Mouse (Mus musculus) midbrain, embryonic 13.5 days (tissue): ENCODE results near the gene Osbpl3. TPM values are rescaled to one million over a fixed set of nuclear protein-coding genes. Genes with fewer than 3 reads are reported as not detected.

Experiments
- ATAC-seq: fragments of 200-750 bp; cut with Nextera tagmentation; 2 replicates; pipeline ENCODE4 v1.8.0; 2017; ENCODE audit warnings: mild to moderate bottlenecking, moderate TSS enrichment, moderate library complexity
- H3K27ac ChIP-seq: fragments of 300-500 bp; sonication (generic); 2 replicates; pipeline ENCODE4 v1.5.1; 2015; ENCODE audit warnings: inconsistent platforms, mild to moderate bottlenecking, moderate library complexity
- H3K27me3 ChIP-seq: fragments of 300-500 bp; sonication (generic); 2 replicates; pipeline ENCODE4 v1.6.1; 2015; ENCODE audit warnings: mild to moderate bottlenecking, inconsistent platforms
- H3K36me3 ChIP-seq: fragments of 300-500 bp; sonication (generic); 2 replicates; pipeline ENCODE4 v1.6.1; 2015; ENCODE audit warnings: mild to moderate bottlenecking, inconsistent platforms
- H3K4me1 ChIP-seq: fragments of 300-500 bp; sonication (generic); replicated peaks from 2 replicates; pipeline ENCODE4 v1.6.1; 2015; ENCODE audit warnings: inconsistent platforms
- H3K4me2 ChIP-seq: fragments of 300-500 bp; sonication (generic); replicated peaks from 2 replicates; pipeline ENCODE4 v1.6.1; 2015; ENCODE audit warnings: moderate library complexity, mild to moderate bottlenecking, inconsistent platforms
- H3K4me3 ChIP-seq: fragments of 300-500 bp; sonication (generic); replicated peaks from 2 replicates; pipeline ENCODE4 v1.5.1; 2015; ENCODE audit warnings: mild to moderate bottlenecking, inconsistent platforms
- H3K9ac ChIP-seq: fragments of 300-500 bp; sonication (generic); replicated peaks from 2 replicates; pipeline ENCODE4 v1.6.1; 2015; ENCODE audit warnings: mild to moderate bottlenecking, inconsistent platforms
- H3K9me3 ChIP-seq: fragments of 300-500 bp; sonication (generic); 2 replicates; pipeline ENCODE4 v1.6.1; 2016; ENCODE audit warnings: mild to moderate bottlenecking, inconsistent platforms
- WGBS: fragments of 180-500 bp; shearing (Covaris S2); methylation state at CpG from one replicate; pipeline ENCODE4 v1.1.7; 2015; 5-methylcytosine and 5-hydroxymethylcytosine counted together
- polyA plus RNA-seq: library from polyadenylated mRNA; unstranded; fragments of >200 nt; fragmentation: Nextera tagmentation; extraction: Ambion mirVana; gene quantifications from 2 replicates; pipeline ENCODE4 v1.2.1, GENCODE M21; 2015

Osbpl3 gene
- polyA plus RNA-seq, 1 experiment from 2014 or later: 6.7 TPM

DNA sequence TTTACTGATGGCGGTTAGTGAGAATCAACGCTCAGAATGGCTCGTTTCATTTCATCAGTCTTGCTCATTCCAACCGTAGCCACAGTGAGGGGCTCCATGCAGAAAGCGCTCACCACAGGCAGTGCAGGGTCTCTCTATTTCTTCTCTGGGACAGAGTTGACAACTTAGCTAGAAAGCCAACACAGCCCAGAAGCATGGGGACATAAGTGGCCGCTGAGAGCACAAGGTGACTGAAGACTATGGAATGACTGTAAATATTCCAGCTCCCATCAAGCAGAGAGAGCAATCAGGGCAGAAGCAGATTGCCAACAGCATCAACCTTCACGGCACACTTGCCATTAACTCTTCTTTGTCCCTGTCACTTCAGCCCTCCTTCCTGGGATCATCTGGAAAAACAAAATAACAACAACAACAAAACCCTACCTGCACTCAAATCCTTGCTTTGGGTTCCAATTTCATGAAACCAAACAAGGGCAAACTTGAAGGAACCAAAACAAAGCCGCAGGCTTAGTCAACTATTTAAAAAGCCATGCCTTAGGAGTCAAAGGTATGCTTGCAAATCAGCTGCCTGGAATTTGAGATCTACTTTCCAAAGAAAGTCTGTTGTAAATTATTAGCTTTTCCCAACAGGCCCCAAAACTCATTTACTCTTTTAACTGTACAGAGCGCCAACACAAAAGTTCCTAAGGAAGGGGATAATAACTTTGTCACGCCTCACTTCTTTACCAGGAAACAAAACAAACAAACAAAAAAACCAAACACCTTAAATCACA is 36.3 kb downstream of the Osbpl3 start:
- H3K9ac ChIP-seq: no peak overlapping the region
- WGBS: 92% methylated on average over 10 of the region's 10 CpGs
- no peak overlapping the region for H3K4me3 ChIP-seq
- 0 out of 2 replicates have a peak, but pooled peaks cover 4% of the 10 kb centered on the region for H3K4me1 ChIP-seq
- no peak overlapping the region for H3K27ac ChIP-seq
- H3K4me2 ChIP-seq: no peak overlapping the region
- no peak for ATAC-seq
- H3K9me3 ChIP-seq: no peaks in the 10 kb centered on the region
- no peaks in the 10 kb centered on the region for H3K27me3 ChIP-seq
- H3K36me3 ChIP-seq: no peaks in the 10 kb centered on the region

DNA sequence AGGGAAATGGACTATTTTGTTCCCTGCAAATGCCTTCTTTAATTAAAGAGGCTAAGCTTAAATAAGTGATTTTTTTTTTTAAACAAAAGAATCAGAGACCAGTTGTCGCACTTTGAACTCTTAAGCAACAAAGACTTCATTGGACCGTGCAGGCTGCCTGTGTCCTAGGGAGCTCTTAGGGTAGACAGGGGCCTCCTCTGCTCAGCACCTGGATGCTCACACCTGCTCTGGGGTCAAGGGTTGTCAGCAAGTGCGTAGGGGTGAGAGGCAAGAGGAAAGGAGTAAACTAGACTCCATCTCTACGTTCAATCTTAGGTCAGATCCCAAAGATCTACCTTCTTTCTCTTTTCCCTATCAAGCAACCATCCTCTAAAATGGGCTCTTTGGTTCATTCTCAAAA is 37.0 kb downstream of the Osbpl3 start:
- H3K27me3 ChIP-seq: no peaks in the 10 kb centered on the region
- H3K36me3 ChIP-seq: no peaks in the 10 kb centered on the region
- no peak overlapping the region for H3K4me3 ChIP-seq
- ATAC-seq: no peak
- no peaks in the 10 kb centered on the region for H3K9me3 ChIP-seq
- WGBS: 78% methylated on average over 4 of the region's 4 CpGs
- H3K4me2 ChIP-seq: no peak overlapping the region
- no peak overlapping the region for H3K9ac ChIP-seq
- no peak overlapping the region for H3K27ac ChIP-seq
- H3K4me1 ChIP-seq: peaks cover 9% of the 10 kb centered on the region

DNA sequence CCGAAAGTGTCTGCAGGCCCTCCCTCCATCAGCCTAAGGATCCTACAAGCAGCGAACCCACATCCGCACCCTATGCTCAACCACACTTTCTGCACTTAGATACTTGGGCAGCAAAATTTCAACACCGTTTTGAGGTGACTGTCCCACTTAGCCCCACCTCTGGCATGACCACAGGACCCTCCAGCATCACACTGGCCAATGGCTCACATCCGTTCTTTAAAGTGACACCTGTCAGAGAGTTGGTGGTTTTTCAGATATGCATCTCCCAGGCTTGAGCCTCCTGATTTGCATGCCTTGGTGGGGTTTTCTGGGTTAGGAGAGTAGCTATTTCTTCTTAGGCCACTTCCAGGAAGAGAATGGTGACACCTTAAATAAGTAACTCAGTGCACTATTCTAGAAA is 39.1 kb downstream of the Osbpl3 start:
- no peak overlapping the region for H3K9ac ChIP-seq
- H3K4me1 ChIP-seq: peaks cover 18% of the 10 kb centered on the region
- H3K27ac ChIP-seq: no peak overlapping the region
- H3K4me3 ChIP-seq: no peak overlapping the region
- no peak for ATAC-seq
- no peaks in the 10 kb centered on the region for H3K27me3 ChIP-seq
- no peaks in the 10 kb centered on the region for H3K9me3 ChIP-seq
- H3K4me2 ChIP-seq: no peak overlapping the region
- WGBS: 93% methylated on average over 5 of the region's 5 CpGs
- no peaks in the 10 kb centered on the region for H3K36me3 ChIP-seq

DNA sequence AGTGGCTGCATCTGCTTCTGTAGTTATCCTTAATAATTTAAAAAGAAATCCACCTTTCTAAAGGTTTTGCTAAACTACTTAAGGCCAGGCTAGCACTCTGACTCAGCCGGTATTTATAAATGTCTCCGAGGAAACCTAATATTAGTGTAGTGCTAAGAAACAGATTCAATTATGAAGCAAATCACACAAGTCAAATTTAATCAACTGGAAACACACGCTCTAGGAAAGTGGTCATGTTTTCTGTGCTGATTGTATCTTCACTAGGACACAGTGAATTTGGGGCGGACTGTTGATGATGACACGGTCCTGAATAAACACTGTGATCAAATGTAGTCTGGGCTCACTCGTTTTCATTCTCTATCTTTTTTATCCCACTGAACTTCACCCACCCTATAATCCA is 40.6 kb downstream of the Osbpl3 start:
- H3K4me2 ChIP-seq: no peak overlapping the region
- no peak overlapping the region for H3K9ac ChIP-seq
- H3K4me1 ChIP-seq: peaks cover 24% of the 10 kb centered on the region
- ATAC-seq: no peak
- H3K4me3 ChIP-seq: no peak overlapping the region
- H3K36me3 ChIP-seq: no peaks in the 10 kb centered on the region
- H3K27me3 ChIP-seq: no peaks in the 10 kb centered on the region
- 78% methylated on average over 6 of the region's 6 CpGs for WGBS
- H3K27ac ChIP-seq: no peak overlapping the region
- H3K9me3 ChIP-seq: no peaks in the 10 kb centered on the region

DNA sequence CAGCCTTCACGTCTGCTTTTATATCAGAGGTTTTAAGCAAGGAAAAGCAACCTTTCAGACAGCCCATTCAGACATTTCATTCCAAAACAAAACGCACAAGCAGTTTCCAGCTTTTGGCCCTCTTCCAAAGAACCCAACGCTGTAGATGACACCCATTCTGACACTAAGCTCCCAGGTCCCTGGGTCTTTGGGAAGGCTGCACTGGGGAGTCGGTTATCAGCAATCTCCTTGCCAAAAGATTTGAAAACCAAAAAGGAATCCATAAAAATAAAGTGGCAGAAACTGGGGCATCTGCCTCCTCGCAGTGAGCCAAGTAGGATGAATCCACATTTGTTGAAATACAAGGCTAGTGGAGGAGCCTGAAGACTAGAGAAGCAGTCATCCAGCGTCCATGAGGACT is 41.5 kb downstream of the Osbpl3 start:
- Histone ChIP-seq H3K4me1 (peaks cover 24% of the 10 kb centered on the region), H3K4me3 (no peak overlapping the region), H3K27me3 (no peaks in the 10 kb centered on the region), H3K27ac (no peak overlapping the region), H3K9ac (no peak overlapping the region), H3K36me3 (no peaks in the 10 kb centered on the region), H3K9me3 (no peaks in the 10 kb centered on the region), H3K4me2 (no peak overlapping the region)
- WGBS: 69% methylated on average over 6 of the region's 6 CpGs
- no peak for ATAC-seq

DNA sequence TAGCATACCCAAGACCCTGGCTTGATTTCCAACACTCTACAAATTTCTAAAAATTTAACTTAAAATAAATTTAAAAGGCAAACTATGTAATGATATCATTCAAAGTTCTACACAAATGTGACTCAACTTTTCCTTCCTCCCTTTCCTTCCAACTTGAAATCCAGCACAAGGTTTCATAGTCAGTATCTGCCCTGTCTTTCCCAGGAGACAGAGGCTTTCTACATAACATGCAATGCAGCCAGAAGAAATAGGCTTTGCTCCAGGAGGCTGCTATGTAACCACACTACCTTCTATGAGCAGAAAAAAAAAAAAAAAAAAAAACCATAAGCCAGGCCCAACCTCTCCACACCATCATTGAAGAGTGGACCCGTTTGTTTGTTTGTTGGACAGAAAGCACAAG is 42.6 kb downstream of the Osbpl3 start:
- peaks cover 24% of the 10 kb centered on the region for H3K4me1 ChIP-seq
- H3K4me2 ChIP-seq: no peak overlapping the region
- 96% methylated on average over 1 of the region's 1 CpGs for WGBS
- no peaks in the 10 kb centered on the region for H3K9me3 ChIP-seq
- no peak for ATAC-seq
- no peak overlapping the region for H3K4me3 ChIP-seq
- no peak overlapping the region for H3K27ac ChIP-seq
- no peak overlapping the region for H3K9ac ChIP-seq
- no peaks in the 10 kb centered on the region for H3K27me3 ChIP-seq
- H3K36me3 ChIP-seq: no peaks in the 10 kb centered on the region

DNA sequence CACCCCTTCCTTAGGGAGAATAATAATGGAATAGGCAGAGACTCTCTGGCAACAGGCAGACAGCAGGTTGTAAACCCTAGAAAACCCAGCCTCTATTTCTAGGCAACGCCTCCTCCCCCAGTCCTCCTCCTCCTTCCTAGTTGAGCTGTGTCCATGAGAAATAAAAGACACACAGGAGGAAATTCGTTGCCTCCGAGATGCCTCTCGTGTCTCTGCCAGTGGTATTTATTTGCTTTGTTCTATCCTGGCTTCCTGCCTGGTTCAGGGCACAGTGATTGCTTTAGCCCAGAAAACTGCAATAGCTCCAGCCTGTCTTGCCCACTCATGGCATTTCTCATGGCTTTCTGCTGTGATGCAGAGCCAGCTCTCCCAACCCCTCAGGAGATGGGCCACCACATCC is 43.8 kb downstream of the Osbpl3 start:
- WGBS: 33% methylated on average over 4 of the region's 4 CpGs
- Histone ChIP-seq H3K9ac (no peak overlapping the region), H3K4me1 (peaks cover 24% of the 10 kb centered on the region), H3K4me2 (no peak overlapping the region), H3K27ac (no peak overlapping the region), H3K4me3 (no peak overlapping the region), H3K36me3 (no peaks in the 10 kb centered on the region), H3K27me3 (no peaks in the 10 kb centered on the region), H3K9me3 (no peaks in the 10 kb centered on the region)
- peak; percentile 50 for ATAC-seq

DNA sequence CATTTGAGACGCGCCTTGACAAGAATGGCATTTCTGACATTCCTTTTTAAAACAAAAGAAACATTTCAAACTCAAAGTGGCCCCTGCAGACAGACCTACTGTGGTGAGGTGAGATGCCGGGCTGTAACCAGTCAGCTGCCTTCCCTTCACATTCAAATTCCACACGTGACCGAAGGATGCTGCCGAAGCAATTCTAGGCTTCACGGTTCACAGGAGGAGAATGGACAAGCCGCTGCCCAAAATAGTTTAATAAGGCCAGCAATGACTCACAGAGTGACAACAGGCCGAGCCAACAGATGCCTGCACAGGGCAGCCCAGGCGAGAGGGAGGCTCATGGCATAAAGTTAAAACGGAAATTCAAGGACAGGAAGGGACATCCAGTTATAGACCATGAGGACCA is 51.3 kb downstream of the Osbpl3 start:
- 65% methylated on average over 11 of the region's 11 CpGs for WGBS
- no peak for ATAC-seq
- Histone ChIP-seq H3K4me2 (no peak overlapping the region), H3K4me1 (no peaks in the 10 kb centered on the region), H3K27me3 (no peaks in the 10 kb centered on the region), H3K36me3 (no peaks in the 10 kb centered on the region), H3K4me3 (no peak overlapping the region), H3K27ac (no peak overlapping the region), H3K9ac (no peak overlapping the region), H3K9me3 (no peaks in the 10 kb centered on the region)

DNA sequence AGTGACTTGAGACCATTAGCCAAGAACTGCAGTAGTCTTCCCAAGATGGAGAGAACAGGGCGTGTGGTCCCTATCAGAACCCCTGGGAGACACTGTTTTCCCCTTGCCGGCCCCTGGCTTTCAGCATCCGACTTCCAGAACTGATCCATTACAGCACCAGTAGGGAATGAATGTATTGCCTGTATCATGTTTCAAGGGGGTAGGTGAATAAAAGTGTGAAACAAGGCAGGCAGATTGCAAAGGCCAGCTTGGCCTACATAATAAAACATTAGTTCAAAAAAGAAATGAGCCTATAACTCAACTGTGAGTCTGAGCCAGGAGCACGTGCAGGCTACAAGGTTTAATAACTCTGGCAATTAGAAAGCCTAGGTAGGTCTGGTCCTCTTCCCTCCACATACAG is 52.5 kb downstream of the Osbpl3 start:
- no peak overlapping the region for H3K9ac ChIP-seq
- H3K27ac ChIP-seq: no peak overlapping the region
- H3K4me2 ChIP-seq: no peak overlapping the region
- no peak for ATAC-seq
- 91% methylated on average over 4 of the region's 4 CpGs for WGBS
- H3K27me3 ChIP-seq: no peaks in the 10 kb centered on the region
- H3K4me3 ChIP-seq: no peak overlapping the region
- no peaks in the 10 kb centered on the region for H3K9me3 ChIP-seq
- H3K4me1 ChIP-seq: no peaks in the 10 kb centered on the region
- no peaks in the 10 kb centered on the region for H3K36me3 ChIP-seq

DNA sequence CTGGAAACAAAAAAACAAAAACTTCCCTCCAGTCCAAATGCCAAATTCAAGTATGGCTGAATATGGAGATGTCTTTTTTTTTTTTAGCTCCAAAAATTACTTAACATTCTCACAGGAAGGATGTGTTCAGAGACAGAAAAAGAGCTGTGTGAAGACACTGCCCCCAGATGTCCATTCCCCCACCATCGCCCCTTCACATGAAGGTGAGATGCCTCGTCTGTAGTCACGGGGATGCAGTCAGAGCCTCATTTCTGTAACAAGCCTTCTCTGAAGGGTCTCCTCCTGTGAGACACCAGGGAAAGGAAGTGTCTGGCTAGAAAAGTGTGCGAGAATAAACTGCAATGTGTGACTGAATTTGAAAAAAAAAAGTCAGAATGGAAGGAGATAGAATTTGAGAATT is 53.1 kb downstream of the Osbpl3 start:
- H3K9me3 ChIP-seq: no peaks in the 10 kb centered on the region
- no peak overlapping the region for H3K4me2 ChIP-seq
- H3K36me3 ChIP-seq: no peaks in the 10 kb centered on the region
- ATAC-seq: no peak
- no peaks in the 10 kb centered on the region for H3K4me1 ChIP-seq
- no peaks in the 10 kb centered on the region for H3K27me3 ChIP-seq
- no peak overlapping the region for H3K9ac ChIP-seq
- no peak overlapping the region for H3K4me3 ChIP-seq
- WGBS: 95% methylated on average over 4 of the region's 4 CpGs
- no peak overlapping the region for H3K27ac ChIP-seq

DNA sequence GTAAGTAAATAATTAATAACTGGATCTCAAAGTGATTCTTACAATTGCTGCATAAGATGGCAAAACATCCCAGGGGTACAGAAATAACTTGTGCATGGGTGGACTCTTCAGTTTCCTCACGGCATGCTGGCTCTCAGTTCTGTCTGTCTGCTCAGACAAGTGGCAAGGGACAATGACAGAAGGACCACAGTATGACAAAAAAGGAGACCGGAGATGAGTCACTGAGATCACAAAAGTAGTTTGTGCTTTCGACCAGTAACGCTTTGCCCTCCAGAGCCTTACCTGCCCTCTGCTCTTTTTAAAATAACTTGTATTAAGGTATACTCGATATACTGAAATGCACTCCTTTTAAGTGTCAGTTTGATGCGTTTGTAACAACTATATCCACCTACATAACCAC is 55.8 kb downstream of the Osbpl3 start:
- 86% methylated on average over 6 of the region's 6 CpGs for WGBS

DNA sequence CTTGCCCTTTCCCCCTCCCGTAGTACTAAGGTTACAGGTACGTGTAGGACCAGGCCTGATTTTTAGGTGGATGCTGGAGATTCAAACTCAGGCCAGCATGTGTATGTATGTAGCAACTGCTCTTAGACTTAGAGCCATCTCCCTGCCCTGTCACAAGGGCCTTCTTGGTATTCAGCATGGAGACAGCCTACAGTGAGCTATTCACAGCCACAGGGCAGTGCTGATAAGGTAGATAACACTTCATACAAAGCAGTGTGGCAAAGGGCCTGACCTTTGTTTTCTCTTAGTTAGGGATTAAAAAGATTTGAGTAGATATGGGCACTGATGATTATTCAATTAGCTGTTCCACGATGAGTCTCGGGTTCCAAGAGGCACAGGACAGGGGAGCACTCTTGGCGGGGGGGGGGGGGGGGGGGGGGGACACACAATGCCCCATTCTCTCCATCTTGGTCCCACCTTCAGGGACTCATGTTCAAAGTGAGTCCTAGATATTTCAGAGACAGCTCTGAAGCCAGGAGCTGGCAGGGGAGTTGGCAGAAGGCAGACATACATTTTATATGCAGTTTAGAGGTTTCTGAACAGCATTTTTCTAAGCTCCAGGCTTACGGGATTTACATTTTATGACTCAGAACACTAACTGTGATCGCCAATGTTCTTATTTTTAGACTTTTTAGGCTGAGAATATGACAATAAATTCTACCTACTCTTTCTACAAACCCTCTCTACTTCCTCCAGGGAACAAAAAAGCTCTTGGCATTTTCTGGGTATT is 56.4 kb downstream of the Osbpl3 start:
- Histone ChIP-seq H3K9me3 (no peaks in the 10 kb centered on the region), H3K27me3 (no peaks in the 10 kb centered on the region), H3K4me1 (no peaks in the 10 kb centered on the region; the same call in 1 of the 2 replicates), H3K4me2 (no peak overlapping the region), H3K4me3 (no peak overlapping the region), H3K9ac (no peak overlapping the region), H3K36me3 (no peaks in the 10 kb centered on the region), H3K27ac (no peak overlapping the region)
- no peak for ATAC-seq
- WGBS: 65% methylated on average over 6 of the region's 7 CpGs

More for the DNA sequence above, 55.8 kb downstream of the Osbpl3 start:
- ATAC-seq: no peak
- Histone ChIP-seq H3K4me2 (no peak overlapping the region), H3K27ac (no peak overlapping the region), H3K9me3 (no peaks in the 10 kb centered on the region), H3K4me3 (no peak overlapping the region), H3K4me1 (no peaks in the 10 kb centered on the region; the same call in 1 of the 2 replicates), H3K27me3 (no peaks in the 10 kb centered on the region), H3K36me3 (no peaks in the 10 kb centered on the region), H3K9ac (no peak overlapping the region)
